Mouse (Mus musculus) Muller cell, postnatal 12 days (primary cell): Measurements from ENCODE around the gene Mrpl20.

Source experiments
- DNase-seq: peaks from one replicate; pipeline ENCODE4 v3.0.0-alpha.2; 2015; ENCODE audit errors: inconsistent ontology term

Gene Mrpl20

DNA sequence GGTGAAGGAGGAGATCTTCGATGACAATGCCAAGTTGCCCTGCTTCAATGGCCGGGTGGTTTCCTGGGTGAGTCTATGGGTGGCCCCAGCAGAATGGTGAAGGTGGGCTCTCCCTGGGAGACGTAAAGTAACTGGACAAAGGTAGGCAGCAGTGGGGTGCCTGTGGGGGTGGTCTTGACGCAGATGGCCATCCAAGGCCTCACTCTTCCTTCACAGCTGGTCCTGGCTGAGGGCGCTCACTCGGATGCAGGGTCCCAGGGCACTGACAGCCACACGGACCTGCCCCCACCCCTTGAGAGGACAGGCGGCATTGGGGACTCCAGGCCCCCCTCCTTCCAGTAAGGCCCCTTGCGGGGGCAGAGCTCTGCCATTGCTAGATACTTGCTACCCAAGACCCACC, 50.7 kb downstream of the Mrpl20 start:
- no peak for DNase-seq

GRCm38 (mm10) chr4:155854991-155855390, 52.3 kb downstream of the Mrpl20 start:
- no peak for DNase-seq

GRCm38 (mm10) chr4:155856071-155856470, 53.4 kb downstream of the Mrpl20 start:
- no peak for DNase-seq

- DNase-seq = no peak
Measured at GRCm38 (mm10) chr4:155856881-155857280, 54.2 kb downstream of the Mrpl20 start.

- DNase-seq = peak; percentile 78
Measured at GRCm38 (mm10) chr4:155859318-155859717, 56.6 kb downstream of the Mrpl20 start.
